Mouse (Mus musculus): ENCODE data around the gene Micu1. TPM values are rescaled to one million over a fixed set of nuclear protein-coding genes. Genes with fewer than 3 reads are reported as not detected.

The Micu1 gene
- total RNA-seq, 1 experiment, result 23.6 TPM

DNA sequence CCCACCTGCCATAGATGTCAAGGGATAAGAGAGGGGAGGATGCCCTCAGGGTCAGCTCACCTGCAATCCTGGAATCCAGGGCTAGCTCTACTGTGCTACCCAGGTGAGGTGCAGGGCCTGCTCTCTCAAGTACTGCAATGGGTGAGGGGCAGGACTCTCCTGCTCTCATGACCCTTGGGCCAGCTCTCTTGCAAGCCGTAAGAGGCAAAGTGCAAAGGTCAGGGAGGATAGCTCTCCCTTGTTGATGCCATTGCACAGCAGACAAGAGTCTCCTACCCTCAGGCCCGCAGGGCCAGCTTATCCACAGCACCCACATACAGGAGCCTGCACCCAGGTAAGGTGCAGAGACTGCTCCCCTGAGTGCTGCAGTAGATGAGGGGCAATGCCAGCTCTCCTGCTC, 15.2 kb upstream of the Micu1 start:
- Histone ChIP-seq H3K27ac (ENCODE audit: insufficient read depth, low read depth, low read length, poor library complexity, severe bottlenecking) (no peak overlapping the region), H3K9me3 (ENCODE audit: control insufficient read depth, insufficient read depth, low read depth, low read length) (no peaks in the 10 kb centered on the region), H3K4me1 (ENCODE audit: control insufficient read depth in 2 of 2, insufficient read depth in 2 of 2, low read length in 2 of 2, poor library complexity in 1 of 2) (no peaks in the 10 kb centered on the region), H3K36me3 (ENCODE audit: control insufficient read depth, insufficient read depth, low read length, poor library complexity, severe bottlenecking) (no peaks in the 10 kb centered on the region), H3K9ac (ENCODE audit: insufficient read depth, low read depth, low read length, poor library complexity, severe bottlenecking) (no peak overlapping the region), H3K4me3 (ENCODE audit: insufficient read depth in 1 of 2, low read depth in 1 of 2, low read length in 2 of 2, poor library complexity in 1 of 2, severe bottlenecking in 1 of 2) (no peak overlapping the region)
- TF ChIP-seq CHD2 (IDR thresholded peaks at IDR 0.05; ENCODE audit: low read depth, low read length), result no peak
- TF ChIP-seq ZC3H11A (IDR thresholded peaks at IDR 0.05; ENCODE audit: borderline replicate concordance, low read depth, low read length), result no peak
- TF ChIP-seq MAFK (IDR thresholded peaks at IDR 0.05; ENCODE audit: insufficient read depth, low read depth, low read length), result no peak
- TF ChIP-seq ZNF384 (IDR thresholded peaks at IDR 0.05; ENCODE audit: low read depth, low read length), result no peak
- TF ChIP-seq HCFC1 (IDR thresholded peaks at IDR 0.05; ENCODE audit: borderline replicate concordance, insufficient read depth, low read length), result no peak
- in situ Hi-C loops (cut with MboI; ENCODE audit: low sequenced_read_pairs in 2 of 2, unreplicated experiment in 2 of 2), result no loop called here
- no peak for DNase-seq (ENCODE audit: low read depth, low spot score)

DNA sequence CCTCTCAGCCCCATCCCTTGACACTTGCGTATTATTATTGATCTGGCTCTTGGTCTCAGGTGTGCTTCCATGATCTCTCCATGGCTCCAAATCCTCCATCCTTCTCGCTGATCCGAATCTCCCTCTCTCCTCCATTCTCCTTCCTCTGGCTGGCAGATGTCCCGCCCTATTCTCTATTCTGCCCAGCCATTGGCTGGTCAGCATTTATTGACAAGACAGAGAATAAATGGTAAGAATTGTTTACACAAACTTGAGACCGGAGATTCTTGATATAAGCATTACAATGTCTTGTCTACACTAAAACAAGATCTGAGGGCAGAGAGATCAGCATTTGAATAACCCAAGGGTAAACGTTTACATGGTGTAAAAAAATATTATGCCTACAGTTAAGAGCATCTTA, 12.4 kb upstream of the Micu1 start:
- TF ChIP-seq ZNF384 (IDR thresholded peaks at IDR 0.05; ENCODE audit: low read depth, low read length) (no peak), CHD2 (IDR thresholded peaks at IDR 0.05; ENCODE audit: low read depth, low read length) (no peak), HCFC1 (IDR thresholded peaks at IDR 0.05; ENCODE audit: borderline replicate concordance, insufficient read depth, low read length) (no peak)
- H3K4me3 ChIP-seq (ENCODE audit: insufficient read depth in 1 of 2, low read depth in 1 of 2, low read length in 2 of 2, poor library complexity in 1 of 2, severe bottlenecking in 1 of 2), result no peak overlapping the region
- no peak overlapping the region; the same call in 1 of the 2 replicates for H3K9ac ChIP-seq (ENCODE audit: insufficient read depth, low read depth, low read length, poor library complexity, severe bottlenecking)
- H3K4me1 ChIP-seq (ENCODE audit: control insufficient read depth in 2 of 2, insufficient read depth in 2 of 2, low read length in 2 of 2, poor library complexity in 1 of 2), result no peaks in the 10 kb centered on the region
- in situ Hi-C loops (cut with MboI; ENCODE audit: low sequenced_read_pairs in 2 of 2, unreplicated experiment in 2 of 2), result no loop called here
- no peaks in the 10 kb centered on the region for H3K9me3 ChIP-seq (ENCODE audit: control insufficient read depth, insufficient read depth, low read depth, low read length)
- no peak overlapping the region for H3K27ac ChIP-seq (ENCODE audit: insufficient read depth, low read depth, low read length, poor library complexity, severe bottlenecking)
- no peaks in the 10 kb centered on the region for H3K36me3 ChIP-seq (ENCODE audit: control insufficient read depth, insufficient read depth, low read length, poor library complexity, severe bottlenecking)
- DNase-seq (ENCODE audit: low read depth, low spot score), result no peak

DNA sequence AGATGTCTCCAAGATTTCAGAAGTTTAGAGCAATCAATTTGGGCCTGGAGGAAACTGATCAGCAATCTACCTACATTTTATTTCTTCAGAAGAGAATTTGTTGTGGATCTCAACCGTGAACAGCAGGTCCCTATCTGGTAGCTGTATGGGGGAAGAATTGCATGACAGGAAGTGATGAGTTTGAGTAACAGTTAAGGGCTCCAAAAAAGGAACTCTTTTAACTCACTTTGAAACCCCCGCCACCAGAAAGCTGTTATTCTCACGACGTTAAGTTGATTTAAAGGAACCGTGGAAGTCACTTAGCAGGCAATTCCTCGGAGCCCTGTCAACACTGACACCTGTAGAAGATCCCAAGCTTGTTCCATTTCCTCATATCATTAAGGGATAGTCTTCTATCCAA, 9.8 kb upstream of the Micu1 start:
- no peak overlapping the region for H3K4me3 ChIP-seq (ENCODE audit: insufficient read depth in 1 of 2, low read depth in 1 of 2, low read length in 2 of 2, poor library complexity in 1 of 2, severe bottlenecking in 1 of 2)
- no peak for DNase-seq (ENCODE audit: low read depth, low spot score)
- no peaks in the 10 kb centered on the region for H3K9me3 ChIP-seq (ENCODE audit: control insufficient read depth, insufficient read depth, low read depth, low read length)
- H3K36me3 ChIP-seq (ENCODE audit: control insufficient read depth, insufficient read depth, low read length, poor library complexity, severe bottlenecking), result no peaks in the 10 kb centered on the region
- no peak overlapping the region for H3K9ac ChIP-seq (ENCODE audit: insufficient read depth, low read depth, low read length, poor library complexity, severe bottlenecking)
- H3K27ac ChIP-seq (ENCODE audit: insufficient read depth, low read depth, low read length, poor library complexity, severe bottlenecking), result no peak overlapping the region
- TF ChIP-seq HCFC1 (IDR thresholded peaks at IDR 0.05; ENCODE audit: borderline replicate concordance, insufficient read depth, low read length) (no peak), MAFK (IDR thresholded peaks at IDR 0.05; ENCODE audit: insufficient read depth, low read depth, low read length) (no peak), ZC3H11A (IDR thresholded peaks at IDR 0.05; ENCODE audit: borderline replicate concordance, low read depth, low read length) (no peak), CHD2 (IDR thresholded peaks at IDR 0.05; ENCODE audit: low read depth, low read length) (no peak), ZNF384 (IDR thresholded peaks at IDR 0.05; ENCODE audit: low read depth, low read length) (no peak)
- in situ Hi-C loops (cut with MboI; ENCODE audit: low sequenced_read_pairs in 2 of 2, unreplicated experiment in 2 of 2), result no loop called here
- H3K4me1 ChIP-seq (ENCODE audit: control insufficient read depth in 2 of 2, insufficient read depth in 2 of 2, low read length in 2 of 2, poor library complexity in 1 of 2), result 0 out of 4 replicates have a peak, but pooled peaks cover 0 to 1% of the 10 kb centered on the region in 2 experiments

DNA sequence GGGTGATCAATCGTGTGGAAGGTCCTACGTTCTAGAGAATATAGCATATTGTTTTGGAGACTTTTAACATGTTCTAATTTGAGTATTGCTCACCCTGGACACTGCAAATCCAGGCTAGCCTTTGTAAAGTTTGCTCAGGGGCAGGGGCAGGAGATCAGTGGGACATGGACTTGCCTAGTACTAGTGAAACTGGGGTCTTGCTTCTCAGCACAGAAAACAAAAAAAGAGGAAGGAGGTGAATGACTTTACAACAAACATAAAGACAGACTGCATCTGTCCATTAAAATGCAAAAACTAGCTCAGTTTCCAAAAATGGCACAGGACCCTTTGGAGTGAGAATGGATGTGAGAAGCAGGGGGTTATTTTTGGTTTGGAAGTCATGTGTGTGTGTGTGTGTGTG, 8.2 kb upstream of the Micu1 start:
- in situ Hi-C loops (cut with MboI; ENCODE audit: low sequenced_read_pairs in 2 of 2, unreplicated experiment in 2 of 2), result no loop called here

DNA sequence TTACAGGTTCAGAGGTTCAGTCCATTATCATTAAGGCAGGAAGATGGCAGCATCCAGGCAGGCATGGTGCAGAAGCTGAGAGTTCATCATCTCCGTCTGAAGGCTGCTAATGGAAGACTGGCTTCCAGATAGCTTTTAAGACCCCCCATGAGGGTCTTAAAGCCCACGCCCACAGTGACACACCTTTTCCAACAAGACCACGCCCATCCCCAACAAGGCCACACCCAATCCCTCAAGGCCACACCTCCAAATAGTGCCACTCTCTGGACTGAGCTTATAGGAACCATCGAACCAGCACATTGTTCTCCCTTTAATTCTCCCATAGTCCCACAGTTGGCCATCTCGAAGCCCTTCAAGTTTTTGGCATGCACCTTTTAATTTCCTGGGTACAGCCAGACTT, 2.8 kb upstream of the Micu1 start:
- in situ Hi-C loops (cut with MboI; ENCODE audit: low sequenced_read_pairs in 2 of 2, unreplicated experiment in 2 of 2), result no loop called here
- H3K4me3 ChIP-seq (ENCODE audit: insufficient read depth in 1 of 2, low read depth in 1 of 2, low read length in 2 of 2, poor library complexity in 1 of 2, severe bottlenecking in 1 of 2), result peak overlapping the region in 1 of 2 experiments; percentile 32; a peak in 1 of 4 replicates
- TF ChIP-seq ZNF384 (IDR thresholded peaks at IDR 0.05; ENCODE audit: low read depth, low read length) (no peak), CHD2 (IDR thresholded peaks at IDR 0.05; ENCODE audit: low read depth, low read length) (no peak), MAFK (IDR thresholded peaks at IDR 0.05; ENCODE audit: insufficient read depth, low read depth, low read length) (no peak), ZC3H11A (IDR thresholded peaks at IDR 0.05; ENCODE audit: borderline replicate concordance, low read depth, low read length) (no peak), HCFC1 (IDR thresholded peaks at IDR 0.05; ENCODE audit: borderline replicate concordance, insufficient read depth, low read length) (no peak)

More for the DNA sequence above, 8.2 kb upstream of the Micu1 start:
- no peak for DNase-seq (ENCODE audit: low read depth, low spot score)
- no peaks in the 10 kb centered on the region for H3K36me3 ChIP-seq (ENCODE audit: control insufficient read depth, insufficient read depth, low read length, poor library complexity, severe bottlenecking)
- peaks cover 0 to 4% of the 10 kb centered on the region in 2 experiments; a peak in 1 of 4 replicates for H3K4me1 ChIP-seq (ENCODE audit: control insufficient read depth in 2 of 2, insufficient read depth in 2 of 2, low read length in 2 of 2, poor library complexity in 1 of 2)
- TF ChIP-seq ZNF384 (IDR thresholded peaks at IDR 0.05; ENCODE audit: low read depth, low read length), result no peak
- no peak for TF ChIP-seq MAFK (IDR thresholded peaks at IDR 0.05; ENCODE audit: insufficient read depth, low read depth, low read length)
- TF ChIP-seq ZC3H11A (IDR thresholded peaks at IDR 0.05; ENCODE audit: borderline replicate concordance, low read depth, low read length), result no peak
- TF ChIP-seq HCFC1 (IDR thresholded peaks at IDR 0.05; ENCODE audit: borderline replicate concordance, insufficient read depth, low read length), result no peak
- no peak for TF ChIP-seq CHD2 (IDR thresholded peaks at IDR 0.05; ENCODE audit: low read depth, low read length)
- no peak overlapping the region for H3K4me3 ChIP-seq (ENCODE audit: insufficient read depth in 1 of 2, low read depth in 1 of 2, low read length in 2 of 2, poor library complexity in 1 of 2, severe bottlenecking in 1 of 2)
- H3K9me3 ChIP-seq (ENCODE audit: control insufficient read depth, insufficient read depth, low read depth, low read length), result no peaks in the 10 kb centered on the region
- no peak overlapping the region for H3K27ac ChIP-seq (ENCODE audit: insufficient read depth, low read depth, low read length, poor library complexity, severe bottlenecking)
- no peak overlapping the region for H3K9ac ChIP-seq (ENCODE audit: insufficient read depth, low read depth, low read length, poor library complexity, severe bottlenecking)

More for the DNA sequence above, 2.8 kb upstream of the Micu1 start:
- no peaks in the 10 kb centered on the region for H3K9me3 ChIP-seq (ENCODE audit: control insufficient read depth, insufficient read depth, low read depth, low read length)
- H3K36me3 ChIP-seq (ENCODE audit: control insufficient read depth, insufficient read depth, low read length, poor library complexity, severe bottlenecking), result no peaks in the 10 kb centered on the region
- peaks cover 5 to 9% of the 10 kb centered on the region in 2 experiments; a peak in 2 of 4 replicates for H3K4me1 ChIP-seq (ENCODE audit: control insufficient read depth in 2 of 2, insufficient read depth in 2 of 2, low read length in 2 of 2, poor library complexity in 1 of 2)
- H3K9ac ChIP-seq (ENCODE audit: insufficient read depth, low read depth, low read length, poor library complexity, severe bottlenecking), result no peak overlapping the region
- DNase-seq (ENCODE audit: low read depth, low spot score), result no peak
- no peak overlapping the region for H3K27ac ChIP-seq (ENCODE audit: insufficient read depth, low read depth, low read length, poor library complexity, severe bottlenecking)
